Mouse (Mus musculus) ES-Bruce4 (cell line): Measurements from ENCODE around the gene Marc2.

Experiments used
- CTCF ChIP-seq: IDR thresholded peaks from one replicate; pipeline ENCODE4 v1.8.1; 2011; ENCODE audit warnings: low read depth, low read length
- EP300 ChIP-seq: IDR thresholded peaks from 2 replicates; pipeline ENCODE4 v1.6.1; 2011; ENCODE audit warnings: low read depth, low read length; ENCODE audit not compliant: insufficient read depth
- POLR2A ChIP-seq: IDR thresholded peaks from one replicate; pipeline ENCODE4 v1.8.1; 2011; ENCODE audit warnings: low read length; ENCODE audit not compliant: insufficient read depth

GRCm38 (mm10) chr1:184822678-184823077 lies 23.6 kb downstream of the Marc2 start:
- no peak for TF ChIP-seq CTCF
- TF ChIP-seq EP300: no peak
- TF ChIP-seq POLR2A: no peak
